20 mouse cellular contexts compared by ENCODE assay signal in the genomic region with DNA sequence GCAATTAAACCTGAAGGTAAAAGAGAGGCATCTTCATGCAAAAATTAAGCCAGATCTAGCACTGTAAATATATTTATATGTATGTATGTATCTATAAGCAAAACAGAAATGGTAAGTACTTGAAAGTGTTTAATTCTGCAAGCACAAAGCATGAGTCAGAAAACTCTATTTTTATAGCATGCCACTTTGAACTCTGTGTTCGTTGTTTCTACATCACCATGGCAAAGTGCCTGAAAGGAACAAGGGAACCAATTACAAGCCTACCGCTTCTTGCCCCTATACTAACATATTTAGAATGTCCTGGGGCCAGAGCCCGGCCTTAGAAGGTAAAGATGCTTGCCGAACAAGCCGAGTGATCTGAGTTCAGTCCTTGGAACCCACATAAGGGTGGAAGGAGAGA.
"Had no signal": no experiment of that assay in that cellular context is flagged by ENCODE, and none has a peak within 500 bp of the region (broad histone marks: within the 10 kb centered on the region; RNA-seq: fewer than 3 reads in every experiment).

No protein-coding gene starts in this region.

- H3K4me3 ChIP-seq: layer of hippocampus, adult 2 months; limb, embryonic 12.5 days; limb, embryonic 15.5 days; lung, embryonic 15.5 days; midbrain, embryonic 12.5 days; midbrain, embryonic 15.5 days; neural tube, embryonic 13.5 days had no signal

- H3K9me3 ChIP-seq: limb, embryonic 12.5 days; limb, embryonic 15.5 days; lung, embryonic 15.5 days; midbrain, embryonic 12.5 days; midbrain, embryonic 15.5 days; neural tube, embryonic 13.5 days had no signal

- H3K27ac ChIP-seq: kidney, postnatal 0 days; layer of hippocampus, adult 2 months; limb, embryonic 12.5 days; limb, embryonic 15.5 days; liver, embryonic 14.5 days; macrophage; midbrain, embryonic 12.5 days; midbrain, embryonic 15.5 days; neural tube, embryonic 13.5 days had no signal

- H3K9ac ChIP-seq: limb, embryonic 12.5 days; limb, embryonic 15.5 days; liver, embryonic 14.5 days; liver, postnatal 0 days; lung, embryonic 15.5 days; midbrain, embryonic 12.5 days; midbrain, embryonic 15.5 days; neural tube, embryonic 13.5 days had no signal

- H3K36me3 ChIP-seq: limb, embryonic 12.5 days; limb, embryonic 15.5 days; lung, embryonic 15.5 days; midbrain, embryonic 12.5 days; midbrain, embryonic 15.5 days; neural tube, embryonic 13.5 days had no signal

- H3K4me2 ChIP-seq: limb, embryonic 12.5 days; limb, embryonic 15.5 days; liver, embryonic 11.5 days; lung, embryonic 15.5 days; midbrain, embryonic 12.5 days; midbrain, embryonic 15.5 days; neural tube, embryonic 13.5 days had no signal

- DNase-seq: kidney, adult 2 months; kidney, postnatal 25 days; layer of hippocampus, adult 9-11 months; left cerebral cortex, postnatal 4 days; liver, postnatal 0 days; retina, postnatal 1 day; thymus, adult 2 months; thymus, postnatal 14 days; thymus, postnatal 4 days had no signal

- ATAC-seq: liver, postnatal 0 days; midbrain, embryonic 15.5 days had no signal

- H3K27me3 ChIP-seq: limb, embryonic 12.5 days; limb, embryonic 15.5 days; lung, embryonic 15.5 days; midbrain, embryonic 12.5 days; midbrain, embryonic 15.5 days; neural tube, embryonic 13.5 days had no signal
